Mouse (Mus musculus) WW6 (cell line): ENCODE data around the gene Osbpl9.

Experiments
- DNase-seq: peaks from one replicate; pipeline ENCODE4 v3.0.0-alpha.2; 2013; ENCODE audit warnings: low read depth, low spot score

The Osbpl9 gene

DNA sequence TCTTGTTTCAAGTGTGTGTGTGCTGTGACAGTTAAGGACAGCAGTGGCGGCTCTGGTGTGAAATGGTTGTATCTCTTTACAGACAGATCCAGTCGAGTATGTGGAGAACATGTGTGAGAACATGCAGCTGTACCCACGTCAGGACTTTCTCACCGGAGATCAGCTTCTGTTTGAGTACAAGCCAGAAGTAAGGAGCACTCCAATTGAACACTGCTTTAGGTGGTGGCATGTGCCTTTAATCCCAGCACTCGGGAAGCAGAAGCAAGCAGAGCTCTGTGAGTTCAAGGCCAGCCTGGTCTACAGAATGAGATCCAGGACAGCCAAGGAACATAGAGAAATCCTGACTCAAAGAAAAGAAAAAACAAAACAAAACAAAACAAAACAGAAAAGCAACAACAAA is 158.8 kb downstream of the Osbpl9 start:
- no peak for DNase-seq

DNA sequence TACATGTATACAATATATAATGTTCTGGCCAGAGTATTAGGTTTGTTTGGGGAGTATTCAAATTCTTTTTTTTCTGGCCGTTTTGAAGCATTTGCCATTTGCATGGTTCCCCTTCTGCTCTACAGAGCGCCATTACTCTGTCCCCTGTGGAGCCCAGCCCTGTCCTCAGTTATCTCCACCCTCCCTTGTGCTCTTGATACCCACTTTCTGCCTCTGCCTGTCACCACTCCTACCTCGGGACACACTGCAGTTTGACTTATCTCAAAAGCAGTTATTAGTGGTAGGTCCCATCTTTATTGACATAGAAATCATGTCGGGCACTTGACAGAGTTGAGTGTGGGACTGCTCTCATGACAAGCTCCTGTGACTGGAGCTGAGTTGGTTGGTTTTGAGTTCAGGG is 159.3 kb downstream of the Osbpl9 start:
- no peak for DNase-seq

DNA sequence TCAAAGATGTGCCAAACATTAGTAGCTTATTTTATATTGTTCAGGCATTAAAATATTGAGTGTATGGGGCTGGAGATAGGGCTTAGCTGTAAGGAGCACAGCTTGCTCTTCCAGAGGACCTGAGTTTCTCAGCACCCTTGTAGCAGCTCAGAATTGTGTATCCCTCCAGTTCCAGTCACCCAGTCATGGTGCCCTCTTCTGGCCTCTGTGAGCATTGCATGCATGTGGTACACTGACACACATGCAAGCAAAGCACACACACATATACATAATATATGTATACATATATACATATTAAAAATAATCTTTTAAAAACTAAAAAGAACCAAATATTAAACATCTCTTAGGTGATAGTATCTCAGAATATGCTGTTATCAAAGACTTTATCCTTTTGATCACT is 165.7 kb downstream of the Osbpl9 start:
- DNase-seq, result peak; percentile 36

DNA sequence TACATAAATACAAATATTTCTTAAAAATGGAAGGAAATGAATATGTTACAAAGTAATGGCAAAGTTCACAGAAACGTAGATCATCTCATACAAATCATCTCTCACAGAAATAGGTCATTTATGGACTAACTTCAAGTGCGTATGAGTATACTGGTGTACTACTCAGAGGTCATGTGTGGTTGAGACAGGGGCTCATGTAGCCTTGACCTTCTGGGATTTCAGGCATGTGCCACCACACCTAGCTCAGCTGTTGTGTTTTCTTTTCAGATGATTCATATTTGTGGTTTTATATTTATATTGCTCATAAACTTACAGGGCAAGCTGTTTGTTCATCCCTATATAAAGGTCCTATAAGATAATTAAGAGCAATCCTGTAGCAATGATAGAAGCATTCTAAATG is 171.8 kb downstream of the Osbpl9 start:
- no peak for DNase-seq

DNA sequence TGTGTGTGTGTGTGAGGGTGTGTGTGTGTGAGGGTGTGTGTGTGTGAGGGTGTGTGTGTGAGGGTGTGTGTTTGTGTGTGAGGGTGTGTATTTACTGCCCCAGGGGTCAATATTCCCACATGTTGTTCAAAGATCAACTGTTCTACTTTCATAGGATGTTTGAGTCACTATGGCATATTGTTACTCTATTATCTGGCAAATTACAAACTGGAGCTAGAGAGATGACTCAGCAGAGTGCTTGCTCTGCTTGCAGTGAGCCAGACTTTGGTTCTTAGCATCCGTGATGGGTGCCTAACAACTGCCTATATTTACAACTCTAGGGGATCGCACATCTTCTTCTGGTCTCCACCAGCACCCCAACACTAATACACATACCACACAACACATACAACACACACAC is 172.2 kb downstream of the Osbpl9 start:
- DNase-seq, result no peak

DNA sequence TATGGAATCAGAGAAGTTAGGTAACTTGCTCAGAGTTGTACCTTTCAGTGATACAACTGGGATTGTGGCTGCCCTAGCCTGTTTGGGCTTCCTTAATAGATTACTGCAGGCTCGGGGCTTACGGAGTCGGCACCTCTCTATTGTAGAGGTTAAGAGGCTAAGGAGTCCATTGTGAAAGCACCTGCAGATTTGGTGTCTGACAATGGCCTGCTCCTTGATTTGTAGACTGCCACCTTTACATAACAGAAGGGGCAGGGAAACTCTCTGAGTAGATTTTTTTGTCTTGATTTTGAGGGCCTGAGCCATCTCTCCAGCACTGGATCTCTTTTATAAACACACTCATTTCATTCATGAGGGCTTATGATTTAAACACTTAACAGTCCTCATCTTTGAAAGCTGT is 175.5 kb downstream of the Osbpl9 start:
- peak; percentile 14 for DNase-seq

DNA sequence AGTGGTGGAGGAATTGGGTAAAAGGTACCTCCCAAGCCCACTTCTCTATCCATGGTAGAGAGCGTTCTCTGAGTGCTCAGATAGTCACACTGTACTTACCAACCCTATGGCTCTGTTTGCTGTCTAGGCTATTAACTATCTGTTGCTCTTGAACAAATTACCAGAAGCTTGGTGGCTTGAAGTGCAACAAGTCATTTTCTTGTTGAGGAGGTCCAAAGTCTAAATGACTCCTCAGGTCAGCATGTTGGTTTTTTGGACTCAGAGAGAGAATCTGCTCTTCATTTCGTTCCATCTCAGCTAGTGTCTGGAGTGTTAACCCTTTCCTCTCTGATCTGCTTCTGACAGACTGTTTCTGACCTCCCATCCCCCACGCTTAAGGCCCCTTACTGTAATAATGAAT is 177.0 kb downstream of the Osbpl9 start:
- DNase-seq, result no peak

DNA sequence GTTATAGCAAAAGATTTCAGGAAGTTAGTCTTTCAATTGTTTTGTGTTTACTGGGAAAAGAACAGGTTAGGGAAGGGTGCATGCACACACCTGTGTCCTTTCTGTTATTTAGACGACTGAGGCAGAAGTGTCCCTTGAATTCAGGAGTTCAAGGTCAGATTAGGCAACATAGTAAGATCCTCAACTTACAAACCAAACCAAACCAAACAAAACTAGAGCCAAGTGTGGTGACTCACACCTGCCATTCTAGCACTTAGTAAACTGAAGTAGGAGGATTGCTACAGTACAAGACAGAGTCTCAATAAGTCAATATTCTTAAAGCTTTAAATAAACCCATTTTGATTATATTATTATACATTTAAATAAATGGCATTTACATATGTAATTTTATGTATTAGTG is 180.1 kb downstream of the Osbpl9 start:
- DNase-seq, result no peak

DNA sequence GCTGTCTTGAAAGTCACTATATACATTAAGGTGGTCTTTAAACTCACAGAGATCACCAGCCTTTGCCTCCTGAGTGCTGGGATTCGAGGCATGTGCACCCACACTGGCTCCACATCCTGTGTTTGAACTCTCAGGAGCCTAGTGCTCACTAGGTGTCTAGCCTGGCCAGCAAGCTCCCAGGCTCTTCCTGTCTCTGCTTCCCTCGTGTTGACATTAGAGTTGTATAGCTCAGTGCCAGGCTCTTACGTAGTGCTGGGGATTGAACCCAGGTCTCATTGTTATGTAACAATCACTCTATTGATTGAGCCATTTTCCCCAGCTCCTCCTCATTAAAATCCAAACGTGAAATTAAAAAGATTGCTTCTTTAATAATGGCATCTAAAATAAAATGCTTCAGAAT is 182.8 kb downstream of the Osbpl9 start:
- DNase-seq, result no peak

DNA sequence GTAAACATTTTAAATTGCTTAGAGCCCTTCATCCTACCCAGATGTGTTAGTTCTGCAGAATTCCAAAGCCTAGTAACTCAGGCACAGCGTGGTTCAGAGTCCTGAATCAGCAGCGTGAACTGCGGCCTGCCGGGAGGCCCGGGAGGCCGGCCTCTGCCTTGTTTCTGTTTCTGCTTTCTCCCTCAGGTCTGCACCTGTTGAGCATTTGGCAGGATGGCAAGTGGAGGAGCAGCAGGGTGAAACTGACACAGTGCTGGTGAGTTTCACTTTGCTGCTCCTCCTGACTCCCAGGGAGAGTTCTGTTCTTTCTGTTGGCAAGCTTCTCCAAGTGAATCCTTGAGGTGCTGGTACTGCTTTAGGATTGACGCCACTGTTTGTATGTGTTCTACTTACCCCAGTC is 184.6 kb downstream of the Osbpl9 start:
- no peak for DNase-seq

DNA sequence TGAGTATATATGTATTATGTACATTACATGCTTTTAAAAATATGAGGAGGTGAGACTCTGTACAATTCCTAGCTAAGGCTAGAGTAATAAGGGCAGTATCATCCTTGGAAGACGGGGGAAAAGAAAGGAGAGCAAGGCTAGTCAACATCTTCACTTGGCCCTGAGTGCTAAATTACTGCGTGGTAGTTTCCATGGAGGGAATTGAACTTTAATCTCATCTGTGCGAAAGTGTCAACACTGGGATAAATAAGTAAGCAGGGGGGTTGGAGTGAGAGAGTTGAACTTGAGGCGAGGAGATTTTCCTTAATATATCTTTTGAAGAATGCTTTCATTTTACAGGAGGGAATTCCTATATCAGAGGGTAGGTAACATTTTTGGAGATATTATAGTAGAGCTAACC is 188.0 kb downstream of the Osbpl9 start:
- no peak for DNase-seq
